Mouse (Mus musculus) stomach, embryonic 15.5 days (tissue): ENCODE data around the gene Sympk. TPM values are rescaled to one million over a fixed set of nuclear protein-coding genes. Genes with fewer than 3 reads are reported as not detected.

Source experiments
- ATAC-seq: fragments of 200-750 bp; cut with Nextera tagmentation; 2 replicates; pipeline ENCODE4 v1.8.0; 2017; ENCODE audit warnings: low read depth, moderate number of reproducible peaks, moderate TSS enrichment; ENCODE audit not compliant: insufficient read depth, low FRiP score
- H3K27ac ChIP-seq: fragments of 300-500 bp; sonication (generic); 2 replicates; pipeline ENCODE4 v1.5.1; 2015; ENCODE audit warnings: mild to moderate bottlenecking, inconsistent platforms
- H3K27me3 ChIP-seq: fragments of 300-500 bp; sonication (generic); replicated peaks from 2 replicates; pipeline ENCODE4 v1.6.1; 2015; ENCODE audit warnings: inconsistent platforms
- H3K36me3 ChIP-seq: fragments of 300-500 bp; sonication (generic); 2 replicates; pipeline ENCODE4 v1.6.1; 2015; ENCODE audit warnings: inconsistent platforms
- H3K4me1 ChIP-seq: fragments of 300-500 bp; sonication (generic); 2 replicates; pipeline ENCODE4 v1.6.1; 2015; ENCODE audit warnings: inconsistent platforms
- H3K4me2 ChIP-seq: fragments of 300-500 bp; sonication (generic); 2 replicates; pipeline ENCODE4 v1.6.1; 2015; ENCODE audit warnings: mild to moderate bottlenecking, inconsistent platforms
- H3K4me3 ChIP-seq: fragments of 300-500 bp; sonication (generic); replicated peaks from 2 replicates; pipeline ENCODE4 v1.5.1; 2015; ENCODE audit warnings: inconsistent platforms
- H3K9ac ChIP-seq: fragments of 300-500 bp; sonication (generic); 2 replicates; pipeline ENCODE4 v1.6.1; 2015; ENCODE audit warnings: inconsistent platforms
- H3K9me3 ChIP-seq: fragments of 300-500 bp; sonication (generic); 2 replicates; pipeline ENCODE4 v1.6.1; 2016; ENCODE audit warnings: inconsistent platforms
- WGBS: fragments of 180-500 bp; shearing (Covaris S2); methylation state at CpG from one replicate; pipeline ENCODE4 v1.1.7; 2015; 5-methylcytosine and 5-hydroxymethylcytosine counted together
- microRNA-seq: library from miRNA; unstranded; fragments of <30 nt; microRNA quantifications from one replicate; pipeline ENCODE4, GENCODE M21; 2016
- polyA plus RNA-seq: library from polyadenylated mRNA; unstranded; fragments of >200 nt; fragmentation: Nextera tagmentation; extraction: Ambion mirVana; gene quantifications from 2 replicates; pipeline ENCODE4 v1.2.1, GENCODE M21; 2015

Gene Sympk
- polyA plus RNA-seq, 1 experiment from 2014 or later, result 28.1 TPM

- H3K27me3 ChIP-seq, result no peaks in the 10 kb centered on the region
- no peak overlapping the region for H3K9ac ChIP-seq
- no peaks in the 10 kb centered on the region for H3K36me3 ChIP-seq
- H3K4me1 ChIP-seq, result peaks cover 30% of the 10 kb centered on the region
- no peaks in the 10 kb centered on the region for H3K9me3 ChIP-seq
- 33% methylated on average over 2 of the region's 2 CpGs for WGBS
- H3K27ac ChIP-seq, result no peak overlapping the region
- H3K4me3 ChIP-seq, result no peak overlapping the region
- 0 out of 2 replicates have a peak overlapping the region, but pooled peaks have one; percentile 85 for H3K4me2 ChIP-seq
- no peak for ATAC-seq
Measured at GRCm38 (mm10) chr7:19097217-19097616, 73.0 kb downstream of the Sympk start.

GRCm38 (mm10) chr7:19097863-19098262, 73.7 kb downstream of the Sympk start:
- Histone ChIP-seq H3K36me3 (no peaks in the 10 kb centered on the region), H3K9me3 (no peaks in the 10 kb centered on the region), H3K4me1 (peaks cover 24% of the 10 kb centered on the region), H3K9ac (no peak overlapping the region), H3K4me3 (no peak overlapping the region), H3K4me2 (no peak overlapping the region), H3K27me3 (no peaks in the 10 kb centered on the region), H3K27ac (no peak overlapping the region)
- no peak for ATAC-seq

DNA sequence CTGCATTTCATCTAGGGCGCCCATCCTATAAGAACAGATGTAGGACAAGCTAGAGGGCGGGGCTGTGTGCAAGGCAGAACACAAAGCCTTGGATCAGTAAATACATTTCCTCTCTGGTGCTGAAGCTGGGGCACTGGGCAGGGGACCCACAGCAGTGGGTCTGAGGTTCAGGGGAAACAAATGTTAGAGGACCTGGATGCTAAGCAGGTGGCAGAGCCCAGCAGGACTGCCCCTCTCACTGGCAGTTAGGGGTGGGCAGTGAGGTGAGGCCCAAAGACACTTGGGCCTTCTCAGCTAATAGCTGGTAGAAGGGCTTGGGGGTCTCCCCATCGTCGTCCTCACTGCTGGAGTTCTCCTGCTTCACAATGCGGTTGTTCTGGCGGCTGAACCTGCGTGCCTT, 74.6 kb downstream of the Sympk start:
- Histone ChIP-seq H3K9me3 (no peaks in the 10 kb centered on the region), H3K27ac (no peak overlapping the region), H3K9ac (no peak overlapping the region), H3K4me2 (no peak overlapping the region), H3K4me1 (peaks cover 18% of the 10 kb centered on the region), H3K36me3 (no peaks in the 10 kb centered on the region), H3K27me3 (no peaks in the 10 kb centered on the region), H3K4me3 (no peak overlapping the region)
- no peak for ATAC-seq
- 73% methylated on average over 7 of the region's 7 CpGs for WGBS

GRCm38 (mm10) chr7:19100290-19100689, 76.1 kb downstream of the Sympk start:
- Histone ChIP-seq H3K4me2 (no peak overlapping the region), H3K27me3 (no peaks in the 10 kb centered on the region), H3K36me3 (no peaks in the 10 kb centered on the region), H3K4me3 (no peak overlapping the region), H3K9me3 (no peaks in the 10 kb centered on the region), H3K4me1 (peaks cover 18% of the 10 kb centered on the region), H3K27ac (no peak overlapping the region), H3K9ac (no peak overlapping the region)
- no peak for ATAC-seq
- 79% methylated on average over 1 of the region's 1 CpGs for WGBS

GRCm38 (mm10) chr7:19103741-19104140, 79.6 kb downstream of the Sympk start:
- Histone ChIP-seq H3K4me1 (no peaks in the 10 kb centered on the region; the same call in 1 of the 2 replicates), H3K36me3 (no peaks in the 10 kb centered on the region), H3K4me3 (no peak overlapping the region), H3K4me2 (no peak overlapping the region), H3K27me3 (no peaks in the 10 kb centered on the region), H3K9ac (no peak overlapping the region), H3K27ac (no peak overlapping the region), H3K9me3 (no peaks in the 10 kb centered on the region)
- ATAC-seq, result no peak

Small RNA genes lying within 50 kb of the gene (microRNA-seq; reads per million reads assigned to microRNA genes)
- 0.58 reads per million for gene Mir3100

Other genes starting within 250 kb of the Sympk start
- gene Psg19, start 225.9 kb upstream of the Sympk start, polyA plus RNA-seq, result not detected in 2 replicates
- 0.08 and 0.19 TPM in 2 replicates for gene Psg17, start 202.8 kb upstream of the Sympk start, polyA plus RNA-seq
- gene Mill2, start 184.4 kb upstream of the Sympk start, polyA plus RNA-seq, result 1.2 and 1.5 TPM in 2 replicates
- 58.2 and 79.2 TPM in 2 replicates for gene Pglyrp1, start 153.0 kb upstream of the Sympk start, polyA plus RNA-seq
- 26.1 and 29.2 TPM in 2 replicates for gene Ccdc61, start 114.0 kb upstream of the Sympk start, polyA plus RNA-seq
- 0.63 TPM in 2 replicates for gene Nova2, start 98.5 kb upstream of the Sympk start, polyA plus RNA-seq
- gene Nanos2, start 37.0 kb upstream of the Sympk start, polyA plus RNA-seq, result not detected in 2 replicates
- gene Mypop, start 33.1 kb upstream of the Sympk start, polyA plus RNA-seq, result 2.8 and 3.7 TPM in 2 replicates
- gene Irf2bp1, start 20.3 kb upstream of the Sympk start, polyA plus RNA-seq, result 23.5 and 28.0 TPM in 2 replicates
- gene Foxa3, start 839 bp upstream of the Sympk start, polyA plus RNA-seq, result 30.2 and 32.7 TPM in 2 replicates
- gene Rsph6a, start 30.3 kb downstream of the Sympk start, polyA plus RNA-seq, result not detected in 2 replicates
- 13.7 and 15.1 TPM in 2 replicates for gene Dmwd, start 51.9 kb downstream of the Sympk start, polyA plus RNA-seq
- gene Dmpk, start 59.5 kb downstream of the Sympk start, polyA plus RNA-seq, result 73.9 and 77.2 TPM in 2 replicates
- 10.8 and 12.1 TPM in 2 replicates for gene Six5, start 70.2 kb downstream of the Sympk start, polyA plus RNA-seq
- 2.8 and 3.2 TPM in 2 replicates for gene Gm4969, start 94.0 kb downstream of the Sympk start, polyA plus RNA-seq
- 11.6 and 12.8 TPM in 2 replicates for gene Fbxo46, start 95.5 kb downstream of the Sympk start, polyA plus RNA-seq
- gene Qpctl, start 124.9 kb downstream of the Sympk start, polyA plus RNA-seq, result 13.5 and 14.7 TPM in 2 replicates
- 131 and 141 TPM in 2 replicates for gene Snrpd2, start 125.3 kb downstream of the Sympk start, polyA plus RNA-seq
- gene Gipr, start 141.8 kb downstream of the Sympk start, polyA plus RNA-seq, result 2.3 and 2.9 TPM in 2 replicates
- 10.6 and 10.7 TPM in 2 replicates for gene Eml2, start 152.0 kb downstream of the Sympk start, polyA plus RNA-seq
- gene Gpr4, start 188.2 kb downstream of the Sympk start, polyA plus RNA-seq, result 1.5 and 1.6 TPM in 2 replicates
- 32.3 and 34.5 TPM in 2 replicates for gene Opa3, start 204.0 kb downstream of the Sympk start, polyA plus RNA-seq
- gene Vasp, start 247.4 kb downstream of the Sympk start, polyA plus RNA-seq, result 106 and 111 TPM in 2 replicates